Mouse (Mus musculus): ENCODE data around the gene Shank2.

- TF ChIP-seq EP300 (IDR thresholded peaks at IDR 0.05; ENCODE audit: low read length) (no peak), ZNF384 (IDR thresholded peaks at IDR 0.05; ENCODE audit: low read depth, low read length) (no peak), ZC3H11A (IDR thresholded peaks at IDR 0.05; ENCODE audit: low read depth, low read length) (no peak)
Measured at GRCm38 (mm10) chr7:144299351-144299750, 297.6 kb downstream of the Shank2 start.
